Mouse (Mus musculus): ENCODE results near the gene Ddx55.

Ddx55 gene

DNA sequence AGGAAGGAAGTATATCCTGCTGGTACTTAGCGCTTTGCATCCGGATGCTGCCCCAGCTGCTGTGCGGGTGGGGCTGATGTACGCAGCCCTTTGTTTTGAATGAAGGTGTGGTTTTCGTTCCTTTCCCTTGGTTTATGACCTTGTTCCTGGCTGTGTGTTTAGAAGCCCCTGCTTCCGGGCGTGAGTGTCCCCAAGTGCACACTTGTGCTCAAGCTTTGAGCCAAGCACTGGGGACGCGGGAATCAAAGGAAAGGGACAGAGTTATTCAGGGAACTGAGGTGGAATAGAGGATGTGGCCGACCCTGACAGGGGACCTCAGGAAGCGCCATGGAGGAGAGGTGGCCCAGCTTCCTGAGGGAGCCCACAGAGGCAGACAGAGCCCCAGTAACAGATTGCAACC is 62.0 kb downstream of the Ddx55 start:
- peak; percentile 38 to 71 for DNase-seq

DNA sequence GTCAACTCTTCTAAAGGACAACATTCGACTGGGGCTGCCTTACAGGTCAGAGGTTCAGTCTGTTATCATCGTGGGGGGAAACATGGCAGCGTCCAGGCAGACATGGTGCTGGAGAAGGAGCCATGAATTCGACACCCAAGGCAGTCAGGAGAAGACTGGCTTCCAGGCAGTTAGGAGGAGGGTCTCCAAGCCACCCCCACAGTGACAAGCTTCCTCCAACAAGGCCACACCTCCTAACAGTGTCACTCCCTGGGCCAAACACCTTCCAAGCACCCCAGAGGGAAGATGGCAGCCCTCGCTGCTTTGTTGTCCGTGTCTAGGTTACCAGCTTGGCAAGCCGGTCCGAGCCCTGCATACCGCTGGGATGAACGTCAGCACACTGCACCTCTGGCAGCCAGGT is 66.0 kb downstream of the Ddx55 start:
- no peak for DNase-seq

All from lung, postnatal 4 days (tissue).